Mouse (Mus musculus): ENCODE data around the gene Uckl1. TPM values are rescaled to one million over a fixed set of nuclear protein-coding genes. Genes with fewer than 3 reads are reported as not detected.

Gene Uckl1
- total and polyA plus RNA-seq, 3 experiments = 16.0 to 31.9 (median 18.7) TPM

GRCm38 (mm10) chr2:181582358-181582757, 2.3 kb downstream of the Uckl1 start:
- dilution Hi-C loops (cut with MboI; ENCODE audit: extremely low pct_ligation_motif_present, extremely low pct_unique_long_range_greater_than_20kb, low sequenced_read_pairs) (no loop called here), in situ Hi-C loops (cut with MboI; ENCODE audit: low pct_ligation_motif_present, low pct_unique_long_range_greater_than_20kb, low sequenced_read_pairs) (no loop called here)
- 0 out of 2 replicates have a peak overlapping the region, but pooled peaks have one; percentile 93 for H3K9ac ChIP-seq (ENCODE audit: insufficient read depth, low read depth)
- no peak for DNase-seq (ENCODE audit: extremely low read depth)
- TF ChIP-seq MEF2A (IDR thresholded peaks at IDR 0.05; ENCODE audit: borderline replicate concordance, low read depth, low read length) (no peak), NELFE (IDR thresholded peaks at IDR 0.05; ENCODE audit: low read depth, low read length) (no peak), RAD21 (IDR thresholded peaks at IDR 0.05; ENCODE audit: low read depth, low read length) (no peak), ETS1 (conservative IDR thresholded peaks at IDR 0.05; ENCODE audit: low read depth, low read length) (no peak), JUN (IDR thresholded peaks at IDR 0.05; ENCODE audit: insufficient read depth, low read depth, low read length) (no peak), TCF12 (IDR thresholded peaks at IDR 0.05; ENCODE audit: low read depth, low read length) (no peak), USF1 (IDR thresholded peaks at IDR 0.05; ENCODE audit: low read depth, low read length) (no peak), TBP (conservative IDR thresholded peaks at IDR 0.05; ENCODE audit: low read depth, low read length) (no peak), PAX5 (IDR thresholded peaks at IDR 0.05; ENCODE audit: low read length) (no peak), KAT2A (IDR thresholded peaks at IDR 0.05; ENCODE audit: insufficient replicate concordance, low read length) (no peak), BHLHE40 (IDR thresholded peaks at IDR 0.05; ENCODE audit: low read depth, low read length) (no peak), SIN3A (IDR thresholded peaks at IDR 0.05; ENCODE audit: low read length) (no peak), E2F4 (IDR thresholded peaks at IDR 0.05; ENCODE audit: insufficient replicate concordance, low read depth, low read length) (no peak), USF2 (conservative IDR thresholded peaks at IDR 0.05; ENCODE audit: low read depth, low read length) (no peak), CHD2 (IDR thresholded peaks at IDR 0.05; ENCODE audit: low read length) (no peak), RCOR1 (conservative IDR thresholded peaks at IDR 0.05; ENCODE audit: low read depth, low read length) (no peak), HCFC1 (IDR thresholded peaks at IDR 0.05; ENCODE audit: low read depth, low read length) (no peak), ELF1 (IDR thresholded peaks at IDR 0.05; ENCODE audit: low read depth, low read length) (no peak)
- H3K27ac ChIP-seq (ENCODE audit: insufficient read depth, low read depth) = no peak overlapping the region
- peak overlapping the region in 1 of 3 experiments; percentile 75 for H3K4me3 ChIP-seq (replicated peaks in 1 of 3; ENCODE audit: low read depth in 2 of 3, low read length in 2 of 3, poor library complexity in 1 of 3)
- no peaks in the 10 kb centered on the region for H3K27me3 ChIP-seq (replicated peaks)
- H3K9me3 ChIP-seq (replicated peaks; ENCODE audit: low read length) = no peaks in the 10 kb centered on the region
- peak overlapping the region; percentile 48; the same call in 1 of the 2 replicates for H3K4me2 ChIP-seq (ENCODE audit: insufficient read depth, low read depth, poor library complexity, severe bottlenecking)
- peaks cover 3 to 25% of the 10 kb centered on the region in 2 experiments; a peak in 2 of 4 replicates for H3K4me1 ChIP-seq (ENCODE audit: control insufficient read depth in 1 of 2, insufficient read depth in 2 of 2)
- H3K36me3 ChIP-seq (replicated peaks in 1 of 2; ENCODE audit: control insufficient read depth in 1 of 2, insufficient read depth in 1 of 2, low read length in 1 of 2) = peaks cover 31 to 65% of the 10 kb centered on the region in 2 experiments
- peaks cover 4% of the 10 kb centered on the region; the same call in 1 of the 2 replicates for H3K79me2 ChIP-seq (replicated peaks; ENCODE audit: control insufficient read depth, extremely low read depth, insufficient read depth, poor library complexity, severe bottlenecking)

- DNase-seq (ENCODE audit: extremely low read depth) = peak; percentile 66
- Histone ChIP-seq H3K4me3 (replicated peaks in 1 of 3; ENCODE audit: low read depth in 2 of 3, low read length in 2 of 3, poor library complexity in 1 of 3) (peak overlapping the region; percentile 75 to 86 (median 78)), H3K36me3 (replicated peaks in 1 of 2; ENCODE audit: control insufficient read depth in 1 of 2, insufficient read depth in 1 of 2, low read length in 1 of 2) (peaks cover 23 to 63% of the 10 kb centered on the region in 2 experiments), H3K9me3 (replicated peaks; ENCODE audit: low read length) (no peaks in the 10 kb centered on the region), H3K27ac (ENCODE audit: insufficient read depth, low read depth) (peak overlapping the region; percentile 93), H3K4me2 (ENCODE audit: insufficient read depth, low read depth, poor library complexity, severe bottlenecking) (peak overlapping the region; percentile 48), H3K27me3 (replicated peaks) (no peaks in the 10 kb centered on the region), H3K9ac (ENCODE audit: insufficient read depth, low read depth) (peak overlapping the region; percentile 93), H3K79me2 (replicated peaks; ENCODE audit: control insufficient read depth, extremely low read depth, insufficient read depth, poor library complexity, severe bottlenecking) (peaks cover 4% of the 10 kb centered on the region; the same call in 1 of the 2 replicates), H3K4me1 (ENCODE audit: control insufficient read depth in 1 of 2, insufficient read depth in 2 of 2) (peaks cover 3 to 25% of the 10 kb centered on the region in 2 experiments; a peak in 2 of 4 replicates)
- dilution Hi-C loops (cut with MboI; ENCODE audit: extremely low pct_ligation_motif_present, extremely low pct_unique_long_range_greater_than_20kb, low sequenced_read_pairs) (no loop called here), in situ Hi-C loops (cut with MboI; ENCODE audit: low pct_ligation_motif_present, low pct_unique_long_range_greater_than_20kb, low sequenced_read_pairs) (no loop called here)
- TF ChIP-seq TCF12 (IDR thresholded peaks at IDR 0.05; ENCODE audit: low read depth, low read length) (peak; percentile 63; the same call in 1 of the 2 replicates), UBTF (IDR thresholded peaks at IDR 0.05; ENCODE audit: low read depth, low read length) (peak; percentile 78; the same call in 1 of the 2 replicates), CHD2 (IDR thresholded peaks at IDR 0.05; ENCODE audit: low read length) (peak; percentile 57; the same call in 1 of the 2 replicates), JUND (conservative IDR thresholded peaks at IDR 0.05; ENCODE audit: low read depth, low read length) (no peak), RAD21 (IDR thresholded peaks at IDR 0.05; ENCODE audit: low read depth, low read length) (no peak), BHLHE40 (IDR thresholded peaks at IDR 0.05; ENCODE audit: low read depth, low read length) (no peak), ELF1 (IDR thresholded peaks at IDR 0.05; ENCODE audit: low read depth, low read length) (peak; percentile 28), ETS1 (conservative IDR thresholded peaks at IDR 0.05; ENCODE audit: low read depth, low read length) (no peak), ZMIZ1 (IDR thresholded peaks at IDR 0.05; ENCODE audit: low read depth, low read length) (peak; percentile 81; the same call in 1 of the 2 replicates), CHD1 (IDR thresholded peaks at IDR 0.05; ENCODE audit: low read depth, low read length) (no peak), MAZ (IDR thresholded peaks at IDR 0.05; ENCODE audit: low read depth, low read length) (0 out of 2 replicates have a peak, but pooled peaks have one; percentile 33), CTCF (conservative IDR thresholded peaks at IDR 0.05 in 1 of 2, IDR thresholded peaks at IDR 0.05 in 1 of 2; ENCODE audit: low read depth in 2 of 2, low read length in 2 of 2) (no peak), ZKSCAN1 (IDR thresholded peaks at IDR 0.05; ENCODE audit: borderline replicate concordance, low read depth, low read length) (no peak), PAX5 (IDR thresholded peaks at IDR 0.05; ENCODE audit: low read length) (no peak), POLR2AphosphoS2 (IDR thresholded peaks at IDR 0.05; ENCODE audit: low read depth, low read length) (peak; percentile 91), KAT2A (IDR thresholded peaks at IDR 0.05; ENCODE audit: insufficient replicate concordance, low read length) (peak; percentile 83; the same call in 1 of the 2 replicates), MAX (IDR thresholded peaks at IDR 0.05; ENCODE audit: low read length) (0 out of 2 replicates have a peak, but pooled peaks have one; percentile 32), MAFK (IDR thresholded peaks at IDR 0.05; ENCODE audit: insufficient replicate concordance, low read length) (no peak), E2F4 (IDR thresholded peaks at IDR 0.05; ENCODE audit: insufficient replicate concordance, low read depth, low read length) (no peak), HCFC1 (IDR thresholded peaks at IDR 0.05; ENCODE audit: low read depth, low read length) (peak; percentile 93)
Observed at GRCm38 (mm10) chr2:181581402-181582120, 3.1 kb downstream of the Uckl1 start.
